Mouse (Mus musculus) cerebellum, postnatal 36 days (tissue): ENCODE data around the gene Osbpl8.

Source experiments
- DNase-seq, 2 experiments: peaks; one replicate each; pipeline ENCODE4 v3.0.0; 2021 to 2022; ENCODE audit warnings: mixed read lengths in 2 of 2

Gene Osbpl8

GRCm38 (mm10) chr10:111155065-111155464, 9.5 kb upstream of the Osbpl8 start:
- no peak for DNase-seq

- no peak for DNase-seq
These were observed 9.0 kb upstream of the Osbpl8 start for GRCm38 (mm10) chr10:111155571-111155970.

- no peak for DNase-seq
These were observed 8.0 kb upstream of the Osbpl8 start for GRCm38 (mm10) chr10:111156394-111157190.

- no peak for DNase-seq
These were observed 7.3 kb upstream of the Osbpl8 start for GRCm38 (mm10) chr10:111157241-111157659.

GRCm38 (mm10) chr10:111159789-111160522, 4.6 kb upstream of the Osbpl8 start:
- no peak for DNase-seq

- no peak for DNase-seq
These were observed 4.0 kb upstream of the Osbpl8 start for GRCm38 (mm10) chr10:111160540-111160939.

GRCm38 (mm10) chr10:111161373-111161772, 3.2 kb upstream of the Osbpl8 start:
- DNase-seq, result no peak

- no peak for DNase-seq
These were observed 1.5 kb upstream of the Osbpl8 start for GRCm38 (mm10) chr10:111163025-111163424.

- no peak for DNase-seq
These were observed 831 bp upstream of the Osbpl8 start for GRCm38 (mm10) chr10:111163601-111164240.

GRCm38 (mm10) chr10:111165219-111165981, 848 bp downstream of the Osbpl8 start:
- DNase-seq, result peak in 1 of 2 experiments; percentile 56

- no peak for DNase-seq
These were observed 1.7 kb downstream of the Osbpl8 start for GRCm38 (mm10) chr10:111166057-111166841.

- DNase-seq, result no peak
These were observed 2.9 kb downstream of the Osbpl8 start for GRCm38 (mm10) chr10:111167444-111167843.

GRCm38 (mm10) chr10:111168305-111168704, 3.8 kb downstream of the Osbpl8 start:
- DNase-seq, result no peak

GRCm38 (mm10) chr10:111171246-111171934, 6.8 kb downstream of the Osbpl8 start:
- no peak for DNase-seq

GRCm38 (mm10) chr10:111173589-111174247, 9.2 kb downstream of the Osbpl8 start:
- peak in 1 of 2 experiments; percentile 45 for DNase-seq

- DNase-seq, result no peak
These were observed 12.8 kb downstream of the Osbpl8 start for GRCm38 (mm10) chr10:111177336-111177735.

GRCm38 (mm10) chr10:111178024-111178423, 13.5 kb downstream of the Osbpl8 start:
- DNase-seq, result no peak

- no peak for DNase-seq
These were observed 16.1 kb downstream of the Osbpl8 start for GRCm38 (mm10) chr10:111180633-111181032.

GRCm38 (mm10) chr10:111183634-111184270, 19.2 kb downstream of the Osbpl8 start:
- DNase-seq, result peak; percentile 59 to 64
